Mouse (Mus musculus): Measurements from ENCODE around the gene Dnm1l. TPM values are rescaled to one million over a fixed set of nuclear protein-coding genes. Genes with fewer than 3 reads are reported as not detected.
A peak's percentile ranks its signal among the peaks of the same experiment; 100 is the strongest.
"Not testable (repeated sequence)": the region's sequence is repeated elsewhere in the genome, so short reads cannot be mapped to it uniquely, and the experiment has no call there.

The Dnm1l gene
- total RNA-seq (2021), result 100 to 1,000 TPM; 216 to 220 TPM

DNA sequence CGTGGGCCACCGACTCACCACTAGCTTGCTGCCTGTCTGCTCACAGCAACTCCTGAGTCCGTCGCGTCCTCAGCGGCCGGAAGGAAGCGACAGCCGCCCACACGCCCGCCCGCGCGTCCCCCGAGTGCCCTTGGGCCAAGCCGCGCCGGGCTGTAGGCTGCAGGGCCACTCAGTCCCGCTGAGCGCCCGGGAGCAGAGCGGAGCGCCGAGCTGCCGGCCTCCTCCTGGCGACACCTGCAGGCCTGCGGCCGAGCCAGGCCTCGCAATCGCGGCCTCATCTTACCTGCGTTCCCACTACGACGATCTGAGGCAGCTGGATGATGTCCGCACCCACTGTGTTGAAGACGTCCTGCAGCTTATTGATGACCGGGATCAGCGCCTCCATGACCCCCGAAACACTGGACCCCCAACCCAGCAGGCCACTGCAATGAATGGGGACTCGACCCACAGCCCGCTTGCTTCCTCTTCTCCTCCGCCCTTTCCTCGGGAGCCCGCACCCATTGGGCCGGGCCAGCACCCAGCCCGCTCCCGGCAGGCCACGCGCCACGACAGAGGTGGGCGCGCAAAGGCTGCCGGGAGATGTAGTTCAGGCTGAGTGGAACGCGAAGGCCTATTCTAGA, at the start of gene Dnm1l:
Dnm1l (minus strand) TSS at position 479 of the 620 bp plus-strand sequence.
- peak; percentile 87 to 96 for DNase-seq (ENCODE audit: extremely low spot score in 1 of 2, low spot score in 2 of 2)
- intact Hi-C loops (cut with DNase I), result loop anchor here (10.0 kb wide), 1 partner anchor 206 kb away; no protein-coding TSS in a partner anchor

DNA sequence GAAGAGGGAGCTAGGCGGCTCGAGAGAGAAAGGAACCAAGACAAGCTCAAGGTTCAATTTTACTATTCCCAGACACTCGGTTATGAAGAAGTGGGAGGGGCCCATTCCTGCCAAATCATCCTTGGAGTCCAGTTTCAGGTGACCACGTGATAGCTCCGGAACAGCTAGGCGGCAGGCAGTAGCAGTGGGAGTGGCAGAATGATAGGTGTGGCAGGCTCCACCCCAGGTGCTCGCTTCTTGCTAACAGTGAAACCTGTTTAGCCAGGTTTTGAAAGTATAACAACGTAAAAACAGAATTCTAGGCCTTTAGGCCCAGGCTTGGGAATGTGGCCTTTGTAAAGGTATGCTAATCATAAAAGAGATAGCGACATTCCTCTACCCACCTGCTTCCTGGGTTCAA, 8.5 kb upstream of the Dnm1l start:
- DNase-seq (ENCODE audit: extremely low spot score in 1 of 2, low spot score in 2 of 2); intact Hi-C loops (cut with DNase I): not testable (repeated sequence)

DNA sequence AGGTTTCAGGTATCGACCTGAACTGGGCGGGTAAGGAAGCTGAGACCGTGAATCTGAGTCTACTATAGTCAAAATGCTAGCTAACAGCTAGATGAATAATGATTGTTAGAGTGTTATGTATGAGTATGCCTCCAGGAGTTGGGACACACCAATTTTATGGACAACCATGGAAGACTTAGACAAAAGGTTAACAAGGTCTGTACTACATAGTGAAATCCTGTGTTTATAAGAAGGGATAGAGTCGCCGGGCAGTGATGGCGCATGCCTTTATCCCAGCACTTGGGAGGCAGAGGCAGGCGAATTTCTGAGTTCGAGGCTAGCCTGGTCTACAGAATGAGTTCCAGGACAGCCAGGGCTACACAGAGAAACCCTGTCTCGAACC, 333 bp upstream of the Dnm1l start:
- intact Hi-C loops (cut with DNase I), result loop anchor here (10.0 kb wide), 1 partner anchor 206 kb away; no protein-coding TSS in a partner anchor
- not testable (repeated sequence) for DNase-seq (ENCODE audit: extremely low spot score in 1 of 2, low spot score in 2 of 2)

DNA sequence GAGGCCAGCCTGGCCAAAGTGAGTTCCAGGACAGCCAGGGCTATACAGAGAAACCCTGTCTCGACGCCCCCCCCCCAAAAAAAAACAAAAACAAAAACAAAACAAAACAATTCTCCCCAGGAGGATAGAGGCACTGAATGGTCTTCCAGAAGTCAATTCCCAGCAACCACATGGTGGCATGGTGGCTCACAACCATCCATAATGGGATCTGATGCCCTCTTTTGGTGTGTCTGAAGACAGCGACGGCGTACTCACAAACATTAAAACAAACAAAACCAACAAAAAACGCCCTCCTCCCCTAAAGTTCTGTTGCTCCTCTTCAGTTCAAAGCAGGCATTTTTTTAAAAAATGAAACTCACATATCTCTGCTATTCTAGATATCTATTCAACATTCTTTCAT, 851 bp downstream of the Dnm1l start:
- intact Hi-C loops (cut with DNase I), result loop anchor here (10.0 kb wide), 1 partner anchor 207 kb away; no protein-coding TSS in a partner anchor
- no peak for DNase-seq (ENCODE audit: extremely low spot score in 1 of 2, low spot score in 2 of 2)

DNA sequence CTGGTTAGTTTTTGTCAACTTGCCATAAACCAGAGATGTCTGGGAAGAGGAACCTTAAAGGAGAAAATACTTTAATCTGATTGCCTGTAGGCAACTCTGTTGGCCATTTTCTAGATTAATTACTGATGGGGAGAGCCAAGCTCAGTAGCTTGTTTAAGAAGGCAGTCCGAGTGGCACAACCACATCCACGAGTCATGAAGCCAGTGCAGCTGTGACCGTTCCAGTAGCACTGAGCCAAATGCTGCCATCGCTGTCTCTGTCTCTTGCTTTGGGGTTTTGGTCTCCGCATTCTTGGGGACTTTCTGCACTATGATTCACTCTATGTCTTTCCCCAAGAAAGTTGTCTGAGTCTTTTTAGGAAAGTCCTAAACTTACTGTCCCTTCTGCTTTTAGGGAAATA, 12.3 kb downstream of the Dnm1l start:
- DNase-seq (ENCODE audit: extremely low spot score in 1 of 2, low spot score in 2 of 2), result no peak
- intact Hi-C loops (cut with DNase I), result no loop called here

- DNase-seq (ENCODE audit: extremely low spot score in 1 of 2, low spot score in 2 of 2), result no peak
- intact Hi-C loops (cut with DNase I), result no loop called here
These were observed 32.9 kb downstream of the Dnm1l start for GRCm38 (mm10) chr16:16325775-16326336.

DNA sequence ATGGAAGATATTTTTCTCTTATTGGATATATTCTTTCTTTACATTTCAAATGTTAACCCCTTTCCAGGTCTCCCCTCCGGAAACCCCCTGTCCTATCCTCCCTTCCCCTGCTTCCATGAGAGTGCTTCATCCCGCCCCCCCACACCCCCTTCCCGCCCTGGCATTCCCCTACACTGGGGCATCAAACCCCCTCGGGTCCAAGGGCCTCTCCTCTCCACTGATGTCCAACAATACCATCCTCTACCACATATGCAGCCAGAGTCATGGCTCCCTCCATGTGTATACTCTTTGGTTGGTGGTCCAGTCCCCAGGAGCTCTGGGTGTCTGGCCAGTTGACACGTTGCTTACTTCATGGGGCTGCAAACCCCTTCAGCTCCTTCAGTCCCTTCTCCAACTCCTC, 47.4 kb downstream of the Dnm1l start:
- no peak for DNase-seq (ENCODE audit: extremely low spot score in 1 of 2, low spot score in 2 of 2)
- intact Hi-C loops (cut with DNase I), result no loop called here

DNA sequence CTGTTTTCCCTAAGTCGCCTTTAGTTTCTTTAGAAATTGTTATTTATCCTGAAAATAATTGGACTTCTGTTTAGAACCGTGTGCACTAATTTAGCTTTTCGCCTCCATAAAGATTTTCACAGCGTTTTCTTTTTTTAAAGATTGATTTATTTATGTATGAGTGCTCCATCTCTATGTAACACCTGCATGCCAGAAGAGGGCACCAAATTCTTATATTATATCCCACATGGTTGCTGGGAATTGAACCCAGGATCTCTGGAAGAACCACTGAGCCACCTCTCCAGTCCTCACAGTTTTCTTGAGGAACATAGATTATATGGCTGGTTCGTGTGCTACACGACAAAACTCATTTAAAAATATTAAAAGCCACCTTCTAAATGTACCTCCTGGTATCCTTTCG, 54.9 kb downstream of the Dnm1l start:
- no peak for DNase-seq (ENCODE audit: extremely low spot score in 1 of 2, low spot score in 2 of 2)
- intact Hi-C loops (cut with DNase I), result loop anchor here (5.0 to 10.0 kb wide), 4 partner anchors 102 to 669 kb away; partner anchors contain the start of genes Top3b and Vpreb1

- peak; percentile 16 to 65 for DNase-seq (ENCODE audit: extremely low spot score in 1 of 2, low spot score in 2 of 2)
- intact Hi-C loops (cut with DNase I), result loop anchor here (5.0 to 10.0 kb wide), 4 partner anchors 101 to 668 kb away; partner anchors contain the start of genes Top3b and Vpreb1
These were observed 55.5 kb downstream of the Dnm1l start for GRCm38 (mm10) chr16:16303138-16303827.

GRCm38 (mm10) chr16:16302369-16303137, 56.2 kb downstream of the Dnm1l start, which contains the start of gene Yars2:
TSS of gene Yars2 (plus strand) at chr16:16302965.
- intact Hi-C loops (cut with DNase I), result loop anchor here (5.0 to 10.0 kb wide), 4 partner anchors 100 to 668 kb away; partner anchors contain the start of genes Top3b and Vpreb1
- DNase-seq (ENCODE audit: extremely low spot score in 1 of 2, low spot score in 2 of 2), result peak; percentile 92 to 95

GRCm38 (mm10) chr16:16273752-16274151, 85.0 kb downstream of the Dnm1l start:
- intact Hi-C loops (cut with DNase I), result no loop called here
- no peak for DNase-seq (ENCODE audit: extremely low spot score in 1 of 2, low spot score in 2 of 2)

GRCm38 (mm10) chr16:16272978-16273377, 85.8 kb downstream of the Dnm1l start:
- intact Hi-C loops (cut with DNase I), result no loop called here
- DNase-seq (ENCODE audit: extremely low spot score in 1 of 2, low spot score in 2 of 2), result no peak

DNA sequence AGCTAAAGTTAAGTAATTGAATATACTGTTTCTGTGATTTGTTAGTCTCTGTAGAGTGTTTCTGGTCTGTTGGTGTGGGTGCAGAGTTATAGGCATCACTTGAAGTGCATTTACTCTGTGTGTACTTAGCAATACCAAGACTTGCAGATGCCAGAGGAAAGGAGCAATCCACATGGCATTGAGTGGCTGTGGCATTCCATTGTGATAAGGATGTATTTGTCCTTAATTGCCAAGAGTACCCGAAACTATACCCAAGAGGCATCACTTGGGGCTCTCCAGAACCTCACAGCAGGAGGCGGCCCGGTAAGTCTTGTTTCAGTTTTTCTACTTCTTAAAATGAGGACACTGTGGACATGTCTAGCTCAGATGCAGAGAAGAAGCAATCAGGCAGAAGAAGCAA, 96.3 kb downstream of the Dnm1l start:
- no peak for DNase-seq (ENCODE audit: extremely low spot score in 1 of 2, low spot score in 2 of 2)
- intact Hi-C loops (cut with DNase I), result no loop called here

Other genes with a start within 250 kb of the Dnm1l start
- gene Pkp2, start 145.6 kb downstream of the Dnm1l start, total RNA-seq (2021), result 1 to 10 TPM; 1.9 to 3.5 TPM
- 10 to 100 TPM; 20.0 to 20.8 TPM for gene Yars2, start 56.0 kb downstream of the Dnm1l start, total RNA-seq (2021)
- 10 to 100 TPM; 50.8 to 52.6 TPM for gene Fgd4, start 241.6 kb upstream of the Dnm1l start, total RNA-seq (2021)